ENCODE assay signal across 24 mouse cellular contexts in the genomic region with DNA sequence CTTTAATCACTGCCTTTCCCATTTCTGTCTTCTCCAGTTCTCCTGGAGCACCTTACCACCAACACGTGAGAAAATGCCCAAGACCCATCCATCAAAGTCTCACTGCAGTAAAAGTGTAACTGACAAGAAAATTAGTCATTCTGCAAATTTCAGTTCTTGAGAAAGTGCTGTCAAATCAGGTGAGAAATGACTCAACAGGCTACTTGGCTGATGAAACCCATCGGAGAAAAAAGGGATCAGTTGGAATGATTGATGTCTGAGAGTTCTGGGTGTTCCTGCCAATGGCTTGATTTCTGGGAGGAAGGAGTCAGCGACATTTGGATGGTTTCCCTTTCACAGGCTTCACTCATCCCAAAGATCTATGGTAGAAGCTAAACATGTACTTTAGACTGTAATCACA. TPM values are rescaled to one million over a fixed set of nuclear protein-coding genes. Genes with fewer than 3 reads are reported as not detected.
"Had no signal": no experiment of that assay in that cellular context is flagged by ENCODE, and none has a peak within 500 bp of the region (broad histone marks: within the 10 kb centered on the region; RNA-seq: fewer than 3 reads in every experiment).

No protein-coding gene starts in this region.

- DNase-seq: liver, postnatal 0 days; lung, adult 2 months; lung, postnatal 14 days; lung, postnatal 36 days; midbrain, embryonic 14.5 days; retina, postnatal 1 day; right cerebral cortex, adult 18-20 months; right cerebral cortex, postnatal 25 days; right cerebral cortex, postnatal 4 days; spleen, adult 18-20 months; thymus, adult 18-20 months; thymus, postnatal 14 days; thymus, postnatal 36 days had no signal

- ATAC-seq: liver, postnatal 0 days; lung, postnatal 0 days; midbrain, embryonic 16.5 days had no signal

- H3K27ac ChIP-seq: lung, embryonic 15.5 days; macrophage; midbrain, embryonic 10.5 days; midbrain, embryonic 12.5 days; neural tube, embryonic 13.5 days; neural tube, embryonic 15.5 days had no signal

- H3K4me3 ChIP-seq: lung, embryonic 15.5 days; midbrain, embryonic 10.5 days; midbrain, embryonic 12.5 days; myocyte; neural tube, embryonic 13.5 days; neural tube, embryonic 15.5 days had no signal

RNA-seq across cellular contexts. Expression of gene Insm1, which starts 44.8 kb away (rescaled TPM):
- total RNA-seq: megakaryocyte, adult 5-6 weeks; megakaryocyte-erythroid progenitor cell, adult 5-6 weeks had no signal
